Comparison of ENCODE assay signal across 10 mouse cellular contexts in genomic region chr1:64288812-64289447, GRCm38 (mm10).
DNase-seq lines count a peak whose midpoint lies in the region; ATAC-seq and TF ChIP-seq lines count a peak whose summit lies in the region.
"Had no signal": no experiment of that assay in that cellular context is flagged by ENCODE, and none has a peak within 500 bp of the region (broad histone marks: within the 10 kb centered on the region; RNA-seq: fewer than 3 reads in every experiment).

No protein-coding gene starts in this region.

- no peaks in the 10 kb centered on the region for H3K9me3 ChIP-seq in stomach, postnatal 0 days (ENCODE audit: control insufficient read depth, low read length)
- H3K9me3 ChIP-seq: liver, embryonic 15.5 days had no signal

- TF ChIP-seq CTCF in stomach, postnatal 0 days (IDR thresholded peaks at IDR 0.05; ENCODE audit: low read depth) = no peak

- H3K4me1 ChIP-seq in stomach, postnatal 0 days (replicated peaks; ENCODE audit: control insufficient read depth, insufficient read depth) = no peaks in the 10 kb centered on the region
- H3K4me1 ChIP-seq: liver, embryonic 15.5 days had no signal

- no peaks in the 10 kb centered on the region for H3K36me3 ChIP-seq in stomach, postnatal 0 days (ENCODE audit: control insufficient read depth, insufficient read depth, low read length)
- H3K36me3 ChIP-seq: liver, embryonic 15.5 days had no signal

- H3K27me3 ChIP-seq in stomach, postnatal 0 days (ENCODE audit: control insufficient read depth, insufficient read depth, low read length) = no peaks in the 10 kb centered on the region
- H3K27me3 ChIP-seq: liver, embryonic 15.5 days had no signal

- no peak overlapping the region for H3K9ac ChIP-seq in stomach, postnatal 0 days (ENCODE audit: low read length)
- H3K9ac ChIP-seq: liver, embryonic 15.5 days had no signal

- no peak overlapping the region for H3K4me3 ChIP-seq in stomach, postnatal 0 days (ENCODE audit: low read depth, low read length)
- H3K4me3 ChIP-seq: erythroblast, embryonic 14.5 days; liver, embryonic 15.5 days had no signal

- WGBS in stomach, postnatal 0 days = 35% methylated on average over 12 of the region's 12 CpGs

- no peak overlapping the region for H3K4me2 ChIP-seq in stomach, postnatal 0 days (replicated peaks; ENCODE audit: low read depth)
- H3K4me2 ChIP-seq: liver, embryonic 15.5 days had no signal

- no peak for TF ChIP-seq EP300 in stomach, postnatal 0 days (optimal IDR thresholded peaks at IDR 0.05)

- DNase-seq in heart, adult 11 months = peak; percentile 95
- no peak for DNase-seq in heart, adult 8-10 months (ENCODE audit: low spot score)
- peak; percentile 46 for DNase-seq in right cerebral cortex, adult 18-20 months
- no peak for DNase-seq in right cerebral cortex, postnatal 4 days
- DNase-seq in layer of hippocampus, adult 18-20 months (ENCODE audit: low spot score in 2 of 2) = peak; percentile 19 to 29
- peak; percentile 36 for DNase-seq in stomach, postnatal 0 days (ENCODE audit: low spot score)
- no peak for DNase-seq in gastrocnemius, postnatal 25 days
- no peak for DNase-seq in thymus, postnatal 14 days

- ATAC-seq in stomach, postnatal 0 days (ENCODE audit: low FRiP score, low TSS enrichment) = peak; percentile 49; the same call in 1 of the 2 replicates

- H3K27ac ChIP-seq in stomach, postnatal 0 days (replicated peaks) = no peak overlapping the region
- H3K27ac ChIP-seq: liver, embryonic 15.5 days had no signal

Comparison
In these comparisons a context has a peak if more than half of its experiments do, and no peak if none do; other contexts are left out.
1. DNase-seq: peak in heart, adult 11 months (single experiment), right cerebral cortex, adult 18-20 months (single experiment), layer of hippocampus, adult 18-20 months (2 of 2) and stomach, postnatal 0 days (single experiment); none in heart, adult 8-10 months (single experiment), right cerebral cortex, postnatal 4 days (single experiment), gastrocnemius, postnatal 25 days (single experiment) and thymus, postnatal 14 days (single experiment).